Mouse (Mus musculus) neural tube, embryonic 10.5 days (tissue): ENCODE data around the gene Pde8b.

ENCODE experiments used
- DNase-seq: peaks from one replicate; pipeline ENCODE4 v3.0.0-alpha.2; 2017; ENCODE audit warnings: low spot score; ENCODE audit errors: extremely low spot score

The Pde8b gene

GRCm38 (mm10) chr13:95032127-95032831 lies 217.9 kb downstream of the Pde8b start:
- no peak for DNase-seq

- no peak for DNase-seq
Observed at GRCm38 (mm10) chr13:95030828-95031227, 219.3 kb downstream of the Pde8b start.

- no peak for DNase-seq
Observed at GRCm38 (mm10) chr13:95020216-95020615, 229.9 kb downstream of the Pde8b start.

GRCm38 (mm10) chr13:95019345-95019744 lies 230.8 kb downstream of the Pde8b start:
- DNase-seq = no peak

- peak; percentile 79 for DNase-seq
Observed at GRCm38 (mm10) chr13:95017916-95018315, 232.2 kb downstream of the Pde8b start.

GRCm38 (mm10) chr13:95017278-95017677 lies 232.9 kb downstream of the Pde8b start:
- DNase-seq = no peak

GRCm38 (mm10) chr13:95011546-95012257 lies 238.4 kb downstream of the Pde8b start:
- DNase-seq = no peak

- no peak for DNase-seq
Observed at GRCm38 (mm10) chr13:95009261-95009660, 240.9 kb downstream of the Pde8b start.

GRCm38 (mm10) chr13:95007281-95007680 lies 242.9 kb downstream of the Pde8b start:
- DNase-seq = no peak

- DNase-seq = no peak
Observed at GRCm38 (mm10) chr13:94990516-94990915, 259.6 kb downstream of the Pde8b start.

- no peak for DNase-seq
Observed at GRCm38 (mm10) chr13:94979081-94979480, 271.1 kb downstream of the Pde8b start.

- DNase-seq = peak; percentile 94
Observed at GRCm38 (mm10) chr13:94976219-94977186, 273.6 kb downstream of the Pde8b start, which contains the start of gene Wdr41. Gene Wdr41 (plus strand): TSS chr13:94976344.

GRCm38 (mm10) chr13:94975828-94976218 lies 274.3 kb downstream of the Pde8b start:
- no peak for DNase-seq
